Mouse (Mus musculus) heart, postnatal 4 days (tissue): ENCODE results near the gene 4930432K21Rik. TPM values are rescaled to one million over a fixed set of nuclear protein-coding genes. Genes with fewer than 3 reads are reported as not detected.

ENCODE experiments used
- DNase-seq: peaks from one replicate; pipeline ENCODE4 v3.0.0; 2021
- microRNA-seq, 2 experiments: library from miRNA; unstranded; fragments of <30 nt; microRNA quantifications; one replicate each; pipeline ENCODE4 v1.2.0; 2021 to 2022
- total RNA-seq, 2 experiments: library from RNA; stranded (reverse); gene quantifications; 2 replicates each; pipeline ENCODE4 v1.2.3; 2021

Gene 4930432K21Rik
- total RNA-seq, 2 experiments from 2014 or later, result 0.38 to 0.60 TPM

GRCm38 (mm10) chr8:84210167-84210791, 62.5 kb downstream of the 4930432K21Rik start:
- peak; percentile 93 for DNase-seq

DNA sequence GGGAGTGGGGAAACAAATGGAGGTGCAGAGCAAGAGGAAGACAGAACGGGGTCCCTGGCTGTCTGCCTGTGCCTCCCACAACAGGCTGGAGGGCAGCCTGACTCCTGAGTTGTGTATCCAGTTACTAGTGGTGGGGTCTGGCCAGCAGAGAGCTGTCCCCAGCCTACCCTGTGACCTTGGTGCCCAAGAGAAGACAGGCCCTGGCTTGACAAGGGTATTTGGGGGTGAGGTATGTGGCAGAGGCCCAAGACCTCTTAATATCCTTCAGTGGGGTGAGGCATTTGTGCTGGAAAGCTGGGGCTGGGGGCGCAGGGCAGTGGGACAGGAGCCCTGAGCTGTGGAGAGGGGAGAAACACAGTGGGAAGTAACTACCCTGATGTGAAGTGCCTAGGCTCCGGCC, 63.4 kb downstream of the 4930432K21Rik start:
- peak; percentile 52 for DNase-seq

- no peak for DNase-seq
These were observed 64.2 kb downstream of the 4930432K21Rik start for GRCm38 (mm10) chr8:84211881-84212563.

GRCm38 (mm10) chr8:84213277-84213676, 65.5 kb downstream of the 4930432K21Rik start:
- no peak for DNase-seq

- no peak for DNase-seq
These were observed 69.4 kb downstream of the 4930432K21Rik start for GRCm38 (mm10) chr8:84217206-84217605.

- DNase-seq, result no peak
These were observed 70.3 kb downstream of the 4930432K21Rik start for GRCm38 (mm10) chr8:84218143-84218542.

- no peak for DNase-seq
These were observed 72.3 kb downstream of the 4930432K21Rik start for GRCm38 (mm10) chr8:84220105-84220504.

Small RNA genes lying within 50 kb of the gene (microRNA-seq; reads per million reads assigned to microRNA genes)
- gene Gm25110, result 0 reads per million in 2 experiments
- 1,377 to 2,019 reads per million in 2 experiments for gene Mir181c
- gene Mir181d, result 3,657 to 4,765 reads per million in 2 experiments
- gene Mir23a, result 44,774 to 47,669 reads per million in 2 experiments
- 0 reads per million in 2 experiments for gene Mir24-2
- 975 to 1,262 reads per million in 2 experiments for gene Mir27a
- 0 reads per million in 2 experiments for gene Mir3074-2

Other genes with a start within 250 kb of the 4930432K21Rik start
- gene Adgrl1, start 247.9 kb upstream of the 4930432K21Rik start, total RNA-seq, result 10 to 100 TPM; 37.5 to 39.8 TPM
- under 1 TPM; 0.27 to 0.41 TPM for gene Gm10644, start 192.8 kb upstream of the 4930432K21Rik start, total RNA-seq
- gene Asf1b, start 192.5 kb upstream of the 4930432K21Rik start, total RNA-seq, result 10 to 100 TPM; 25.8 to 26.1 TPM
- gene Prkaca, start 175.0 kb upstream of the 4930432K21Rik start, total RNA-seq, result 100 to 1,000 TPM; 389 to 405 TPM
- 10 to 100 TPM; 36.6 to 42.9 TPM for gene Samd1, start 150.4 kb upstream of the 4930432K21Rik start, total RNA-seq
- gene 1700067K01Rik, start 146.5 kb upstream of the 4930432K21Rik start, total RNA-seq, result under 1 TPM in 1 of 2 experiments, not detected in 1; 0.83 TPM
- 1 to 10 TPM in 1 of 2 experiments, under 1 TPM in 1; 0.93 to 1.4 TPM for gene 2210011C24Rik, start 135.9 kb upstream of the 4930432K21Rik start, total RNA-seq
- under 1 TPM; 0.31 to 0.38 TPM for gene Palm3, start 126.6 kb upstream of the 4930432K21Rik start, total RNA-seq
- 1 to 10 TPM; 4.0 to 4.2 TPM for gene Il27ra, start 105.4 kb upstream of the 4930432K21Rik start, total RNA-seq
- gene Rln3, start 103.0 kb upstream of the 4930432K21Rik start, total RNA-seq, result not detected
- 1 to 10 TPM; 3.7 to 4.5 TPM for gene Gm10643, start 82.9 kb upstream of the 4930432K21Rik start, total RNA-seq
- gene Rfx1, start 81.2 kb upstream of the 4930432K21Rik start, total RNA-seq, result 10 to 100 TPM; 12.5 to 13.5 TPM
- 10 to 100 TPM; 19.7 to 20.5 TPM for gene Dcaf15, start 43.3 kb upstream of the 4930432K21Rik start, total RNA-seq
- not detected for gene Podnl1, start 22.0 kb upstream of the 4930432K21Rik start, total RNA-seq
- 10 to 100 TPM; 12.6 to 15.6 TPM for gene Cc2d1a, start 89 bp upstream of the 4930432K21Rik start, total RNA-seq
- 1 to 10 TPM; 3.6 to 4.3 TPM for gene Nanos3, start 37.2 kb downstream of the 4930432K21Rik start, total RNA-seq
- 10 to 100 TPM; 12.8 to 13.8 TPM for gene Zswim4, start 89.0 kb downstream of the 4930432K21Rik start, total RNA-seq
- gene D8Ertd738e, start 101.7 kb downstream of the 4930432K21Rik start, total RNA-seq, result 100 to 1,000 TPM; 218 to 233 TPM
- gene Mri1, start 109.3 kb downstream of the 4930432K21Rik start, total RNA-seq, result 10 to 100 TPM; 14.4 to 19.2 TPM
- 10 to 100 TPM; 11.0 to 16.2 TPM for gene Ccdc130, start 122.4 kb downstream of the 4930432K21Rik start, total RNA-seq
- 1 to 10 TPM; 6.6 to 8.0 TPM for gene Cacna1a, start 240.4 kb downstream of the 4930432K21Rik start, total RNA-seq